Mouse (Mus musculus): ENCODE measurements at regions not wholly inside any gene's neighbourhood (a gene's known extent, or its start where the extent isn't known, plus 50 kb on each side); places are given as distances from the start of the nearest gene placed in this dataset.
A peak's percentile ranks its signal among the peaks of the same experiment; 100 is the strongest.

GRCm38 (mm10) chr14:24550763-24551471 is 64.0 kb downstream of the Rps24 start:
- Histone ChIP-seq H3K4me2 (replicated peaks) (no peak overlapping the region), H3K9ac (no peak overlapping the region), H3K27ac (replicated peaks) (no peak overlapping the region), H3K27me3 (no peaks in the 10 kb centered on the region), H3K4me1 (no peaks in the 10 kb centered on the region), H3K9me3 (replicated peaks) (no peaks in the 10 kb centered on the region), H3K36me3 (no peaks in the 10 kb centered on the region), H3K4me3 (replicated peaks) (no peak overlapping the region)
- no peak for ATAC-seq (ENCODE audit: insufficient number of reproducible peaks, low FRiP score, low TSS enrichment, low read depth)
- WGBS = 67% methylated on average over 7 of the region's 7 CpGs

GRCm38 (mm10) chr14:24551472-24551783 is 64.5 kb downstream of the Rps24 start:
- Histone ChIP-seq H3K9me3 (replicated peaks) (no peaks in the 10 kb centered on the region), H3K4me2 (replicated peaks) (no peak overlapping the region), H3K27ac (replicated peaks) (no peak overlapping the region), H3K36me3 (no peaks in the 10 kb centered on the region), H3K27me3 (no peaks in the 10 kb centered on the region), H3K9ac (no peak overlapping the region), H3K4me3 (replicated peaks) (no peak overlapping the region), H3K4me1 (no peaks in the 10 kb centered on the region)
- WGBS = 65% methylated on average over 3 of the region's 3 CpGs
- ATAC-seq (ENCODE audit: insufficient number of reproducible peaks, low FRiP score, low TSS enrichment, low read depth) = no peak

- H3K27me3 ChIP-seq = no peaks in the 10 kb centered on the region
- H3K27ac ChIP-seq (replicated peaks) = no peak overlapping the region
- ATAC-seq (ENCODE audit: insufficient number of reproducible peaks, low FRiP score, low TSS enrichment, low read depth) = no peak
- no peaks in the 10 kb centered on the region for H3K9me3 ChIP-seq (replicated peaks)
- H3K4me3 ChIP-seq (replicated peaks) = no peak overlapping the region
- no peak overlapping the region for H3K4me2 ChIP-seq (replicated peaks)
- no peaks in the 10 kb centered on the region for H3K36me3 ChIP-seq
- H3K4me1 ChIP-seq = 0 out of 2 replicates have a peak, but pooled peaks cover 5% of the 10 kb centered on the region
- WGBS = 55% methylated on average over 9 of the region's 9 CpGs
- H3K9ac ChIP-seq = no peak overlapping the region
These were observed 78.1 kb downstream of the Rps24 start for GRCm38 (mm10) chr14:24564801-24565624.

DNA sequence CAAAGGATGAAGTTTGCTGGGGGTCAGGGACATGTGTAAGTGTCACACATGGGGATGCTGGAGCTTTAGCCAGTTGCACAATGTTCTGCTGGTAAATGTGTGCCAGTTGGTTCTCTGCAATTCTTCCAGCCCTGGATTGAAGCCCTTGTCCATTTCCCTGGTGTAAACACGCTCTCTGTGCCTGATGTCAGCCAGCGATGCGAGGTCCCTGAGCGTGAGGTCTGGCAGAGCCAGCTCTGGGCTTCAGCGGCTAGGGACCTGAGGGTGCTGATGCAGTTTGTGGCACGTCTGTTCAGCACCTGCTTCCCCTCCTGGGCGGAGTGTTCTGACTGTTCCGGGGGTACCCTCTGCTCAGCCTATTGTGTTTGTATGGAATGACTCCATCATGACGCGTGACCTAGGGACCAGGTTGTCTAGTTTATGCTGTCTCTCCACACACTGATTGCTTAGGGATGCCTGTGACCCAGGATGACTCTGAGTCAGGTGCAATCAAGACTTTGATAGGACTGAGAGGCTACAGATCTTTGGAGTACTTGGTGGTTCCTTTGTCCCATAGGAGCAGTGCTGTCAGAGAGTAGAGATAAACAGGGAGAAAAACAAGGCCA is 78.9 kb downstream of the Rps24 start:
- no peak overlapping the region for H3K4me3 ChIP-seq (replicated peaks)
- H3K36me3 ChIP-seq = no peaks in the 10 kb centered on the region
- H3K9ac ChIP-seq = no peak overlapping the region
- H3K27ac ChIP-seq (replicated peaks) = no peak overlapping the region
- no peaks in the 10 kb centered on the region for H3K27me3 ChIP-seq
- H3K4me2 ChIP-seq (replicated peaks) = no peak overlapping the region
- H3K9me3 ChIP-seq (replicated peaks) = no peaks in the 10 kb centered on the region
- H3K4me1 ChIP-seq = 0 out of 2 replicates have a peak, but pooled peaks cover 5% of the 10 kb centered on the region
- 68% methylated on average over 10 of the region's 10 CpGs for WGBS
- peak; percentile 54 for ATAC-seq (ENCODE audit: insufficient number of reproducible peaks, low FRiP score, low TSS enrichment, low read depth)

DNA sequence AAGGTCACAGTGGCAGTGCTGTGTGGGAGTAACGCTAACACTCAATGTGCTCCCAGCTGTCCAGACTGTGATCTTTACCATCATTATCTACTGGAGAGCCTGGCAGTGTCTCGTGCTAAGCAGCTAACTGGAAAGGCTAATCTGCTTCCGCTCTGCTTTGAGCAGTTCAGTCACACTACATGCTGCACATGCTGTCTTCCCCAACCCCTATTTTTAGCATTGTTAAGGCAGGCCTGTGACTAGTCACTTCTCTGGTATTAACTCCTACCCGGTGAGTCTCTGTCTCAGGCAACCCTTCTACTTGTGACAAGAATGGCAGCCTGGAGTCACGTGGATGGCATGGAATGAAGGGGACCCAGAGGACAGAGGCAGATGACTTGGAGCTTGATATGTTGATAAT is 88.2 kb downstream of the Rps24 start:
- Histone ChIP-seq H3K4me3 (replicated peaks) (no peak overlapping the region), H3K9ac (no peak overlapping the region), H3K36me3 (no peaks in the 10 kb centered on the region), H3K9me3 (replicated peaks) (no peaks in the 10 kb centered on the region), H3K4me1 (peaks cover 17% of the 10 kb centered on the region), H3K27me3 (no peaks in the 10 kb centered on the region), H3K4me2 (replicated peaks) (no peak overlapping the region), H3K27ac (replicated peaks) (no peak overlapping the region)
- ATAC-seq (ENCODE audit: insufficient number of reproducible peaks, low FRiP score, low TSS enrichment, low read depth) = no peak
- WGBS = 82% methylated on average over 5 of the region's 5 CpGs

- WGBS = 24% methylated on average over 7 of the region's 7 CpGs
- peak; percentile 82 for ATAC-seq (ENCODE audit: insufficient number of reproducible peaks, low FRiP score, low TSS enrichment, low read depth)
- H3K27ac ChIP-seq (replicated peaks) = peak overlapping the region; percentile 79
These were observed 91.7 kb downstream of the Rps24 start for GRCm38 (mm10) chr14:24578535-24579111.

DNA sequence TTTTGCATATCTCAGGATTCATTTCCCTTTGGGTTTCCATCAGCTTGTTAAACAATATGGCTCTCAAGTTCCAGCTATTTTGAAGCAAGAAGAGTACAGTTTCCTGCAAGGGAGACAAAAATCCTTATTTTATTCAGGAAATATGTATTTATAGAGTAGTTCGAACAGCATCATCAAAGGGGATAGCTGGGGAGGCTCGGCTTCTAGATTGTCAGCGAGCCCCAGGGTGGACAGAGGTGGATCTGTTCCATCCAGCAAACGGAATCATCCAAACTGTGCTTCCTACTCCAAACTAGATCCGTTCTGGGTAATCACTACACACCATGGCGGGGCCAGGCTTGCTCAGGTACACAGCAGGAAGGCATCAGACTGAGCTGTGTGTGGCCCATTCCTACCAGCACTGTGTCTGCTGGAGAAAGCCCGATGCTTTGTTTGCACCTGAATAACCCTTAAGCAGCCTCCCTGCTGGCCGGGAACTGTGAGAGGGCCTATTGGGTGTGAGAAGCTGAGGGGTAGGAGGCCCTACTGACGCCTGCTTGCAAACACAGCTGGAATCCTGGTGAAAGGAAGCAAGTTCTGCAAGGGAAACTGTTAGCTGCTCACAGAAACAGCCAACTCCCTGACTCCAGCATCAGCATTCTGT is 92.3 kb downstream of the Rps24 start:
- H3K27ac ChIP-seq (replicated peaks) = peak overlapping the region; percentile 79
- no peak overlapping the region for H3K4me3 ChIP-seq (replicated peaks)
- H3K9me3 ChIP-seq (replicated peaks) = no peaks in the 10 kb centered on the region
- no peak for ATAC-seq (ENCODE audit: insufficient number of reproducible peaks, low FRiP score, low TSS enrichment, low read depth)
- H3K36me3 ChIP-seq = no peaks in the 10 kb centered on the region
- H3K4me2 ChIP-seq (replicated peaks) = no peak overlapping the region
- H3K27me3 ChIP-seq = no peaks in the 10 kb centered on the region
- no peak overlapping the region for H3K9ac ChIP-seq
- WGBS = 18% methylated on average over 9 of the region's 9 CpGs
- H3K4me1 ChIP-seq = peaks cover 17% of the 10 kb centered on the region

More at GRCm38 (mm10) chr14:24578535-24579111, 91.7 kb downstream of the Rps24 start:
- no peaks in the 10 kb centered on the region for H3K36me3 ChIP-seq
- H3K4me1 ChIP-seq = peaks cover 17% of the 10 kb centered on the region
- no peak overlapping the region for H3K4me2 ChIP-seq (replicated peaks)
- H3K4me3 ChIP-seq (replicated peaks) = no peak overlapping the region
- no peak overlapping the region for H3K9ac ChIP-seq
- no peaks in the 10 kb centered on the region for H3K9me3 ChIP-seq (replicated peaks)
- no peaks in the 10 kb centered on the region for H3K27me3 ChIP-seq

GRCm38 (mm10) chr14:24586133-24586908 is 99.4 kb downstream of the Rps24 start:
- Histone ChIP-seq H3K27ac (replicated peaks) (no peak overlapping the region), H3K9me3 (replicated peaks) (no peaks in the 10 kb centered on the region), H3K27me3 (no peaks in the 10 kb centered on the region), H3K4me1 (no peaks in the 10 kb centered on the region), H3K36me3 (no peaks in the 10 kb centered on the region), H3K4me2 (replicated peaks) (no peak overlapping the region), H3K4me3 (replicated peaks) (no peak overlapping the region), H3K9ac (no peak overlapping the region)
- ATAC-seq (ENCODE audit: insufficient number of reproducible peaks, low FRiP score, low TSS enrichment, low read depth) = no peak
- 48% methylated on average over 7 of the region's 7 CpGs for WGBS

- H3K4me2 ChIP-seq (replicated peaks) = no peak overlapping the region
- no peak overlapping the region for H3K27ac ChIP-seq (replicated peaks)
- 70% methylated on average over 12 of the region's 12 CpGs for WGBS
- H3K36me3 ChIP-seq = no peaks in the 10 kb centered on the region
- no peaks in the 10 kb centered on the region for H3K9me3 ChIP-seq (replicated peaks)
- H3K4me1 ChIP-seq = no peaks in the 10 kb centered on the region
- no peak for ATAC-seq (ENCODE audit: insufficient number of reproducible peaks, low FRiP score, low TSS enrichment, low read depth)
- no peak overlapping the region for H3K9ac ChIP-seq
- no peak overlapping the region for H3K4me3 ChIP-seq (replicated peaks)
- H3K27me3 ChIP-seq = no peaks in the 10 kb centered on the region
These were observed 100.2 kb downstream of the Rps24 start for GRCm38 (mm10) chr14:24586982-24587672.

DNA sequence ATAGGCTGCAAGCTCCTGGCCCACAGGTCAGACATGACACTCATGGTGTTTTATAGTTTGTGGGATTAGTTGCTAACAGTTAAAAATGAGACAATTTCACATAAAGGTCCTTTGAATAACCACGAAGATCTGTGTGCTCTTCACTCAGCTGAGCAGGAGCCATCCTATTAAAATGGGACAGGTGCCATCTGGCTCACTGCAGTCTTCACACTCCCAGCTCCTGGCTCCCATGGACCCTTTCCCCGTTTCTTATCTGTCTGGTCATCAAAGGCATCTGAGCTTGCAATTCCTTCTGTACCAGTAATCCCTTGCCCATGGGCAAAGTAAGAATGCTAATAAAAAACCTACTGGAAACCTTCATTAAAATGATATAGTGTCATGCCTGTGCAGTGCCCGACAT is 101.1 kb downstream of the Rps24 start:
- no peak for ATAC-seq (ENCODE audit: insufficient number of reproducible peaks, low FRiP score, low TSS enrichment, low read depth)

More for the DNA sequence above, 101.1 kb downstream of the Rps24 start:
- no peak overlapping the region for H3K4me3 ChIP-seq (replicated peaks)
- H3K36me3 ChIP-seq = no peaks in the 10 kb centered on the region
- H3K9me3 ChIP-seq (replicated peaks) = no peaks in the 10 kb centered on the region
- no peak overlapping the region for H3K9ac ChIP-seq
- H3K4me2 ChIP-seq (replicated peaks) = no peak overlapping the region
- 54% methylated on average over 3 of the region's 3 CpGs for WGBS
- H3K27ac ChIP-seq (replicated peaks) = no peak overlapping the region
- H3K4me1 ChIP-seq = no peaks in the 10 kb centered on the region
- no peaks in the 10 kb centered on the region for H3K27me3 ChIP-seq
